Mouse (Mus musculus) kidney, adult 2 months (tissue): ENCODE results near the gene Mrpl37.

Experiments
- CTCF ChIP-seq: fragments of 200-500 bp; conservative IDR thresholded peaks from 2 replicates; pipeline ENCODE4 v1.5.1; 2011; ENCODE audit warnings: low read depth, mild to moderate bottlenecking, control low read depth, low read length, moderate library complexity, mixed read lengths; ENCODE audit not compliant: insufficient read depth, insufficient read length
- POLR2A ChIP-seq: fragments of 200-500 bp; IDR thresholded peaks from one replicate; pipeline ENCODE4 v1.6.1; 2011; ENCODE audit warnings: low read depth, low read length, control low read depth

- TF ChIP-seq POLR2A (no peak), CTCF (no peak)
Observed at GRCm38 (mm10) chr4:107039270-107039669, 27.4 kb downstream of the Mrpl37 start.
